Mouse (Mus musculus) hindbrain, embryonic 11.5 days (tissue): Measurements from ENCODE around the gene Mgat4b. TPM values are rescaled to one million over a fixed set of nuclear protein-coding genes. Genes with fewer than 3 reads are reported as not detected.

Experiments
- ATAC-seq: fragments of 200-750 bp; cut with Nextera tagmentation; 2 replicates; pipeline ENCODE4 v1.8.0; 2017; ENCODE audit warnings: mild to moderate bottlenecking, moderate TSS enrichment, moderate library complexity; ENCODE audit not compliant: low FRiP score
- DNase-seq: peaks from one replicate; pipeline ENCODE4 v3.0.0-alpha.2; 2015; ENCODE audit warnings: low spot score
- H3K27ac ChIP-seq: fragments of 300-500 bp; sonication (generic); 2 replicates; pipeline ENCODE4 v1.5.1; 2014; ENCODE audit warnings: mild to moderate bottlenecking, low read depth, low read length
- H3K27me3 ChIP-seq: fragments of 300-500 bp; sonication (generic); 2 replicates; pipeline ENCODE4 v1.6.1; 2014; ENCODE audit warnings: mild to moderate bottlenecking, low read length, moderate library complexity, mixed read lengths; ENCODE audit not compliant: control insufficient read depth, insufficient read depth
- H3K36me3 ChIP-seq: fragments of 300-500 bp; sonication (generic); 2 replicates; pipeline ENCODE4 v1.6.1; 2014; ENCODE audit warnings: mild to moderate bottlenecking, low read length, moderate library complexity, mixed read lengths; ENCODE audit not compliant: control insufficient read depth, insufficient read depth
- H3K4me1 ChIP-seq: fragments of 300-500 bp; sonication (generic); replicated peaks from 2 replicates; pipeline ENCODE4 v1.6.1; 2014; ENCODE audit warnings: low read length, mixed read lengths; ENCODE audit not compliant: control insufficient read depth, insufficient read depth
- H3K4me2 ChIP-seq: fragments of 300-500 bp; sonication (generic); replicated peaks from 2 replicates; pipeline ENCODE4 v1.6.1; 2014; ENCODE audit warnings: mild to moderate bottlenecking, low read depth, low read length
- H3K4me3 ChIP-seq: fragments of 300-500 bp; sonication (generic); 2 replicates; pipeline ENCODE4 v1.5.1; 2014; ENCODE audit warnings: low read depth, low read length
- H3K9ac ChIP-seq: fragments of 300-500 bp; sonication (generic); 2 replicates; pipeline ENCODE4 v1.6.1; 2014; ENCODE audit warnings: low read depth, low read length
- H3K9me3 ChIP-seq: fragments of 300-500 bp; sonication (generic); 2 replicates; pipeline ENCODE4 v1.6.1; 2016; ENCODE audit warnings: low read length; ENCODE audit not compliant: control insufficient read depth
- WGBS: fragments of 180-500 bp; shearing (Covaris S2); extraction: QIAGEN DNeasy Blood & Tissue Kit; methylation state at CpG from one replicate; pipeline ENCODE4 v1.1.7; 2014; 5-methylcytosine and 5-hydroxymethylcytosine counted together
- polyA plus RNA-seq: library from polyadenylated mRNA; unstranded; fragments of >200 nt; fragmentation: Nextera tagmentation; extraction: Ambion mirVana; gene quantifications from 2 replicates; pipeline ENCODE4 v1.2.1, GENCODE M21; 2014

The Mgat4b gene
- polyA plus RNA-seq, 1 experiment from 2014 or later, result 17.9 TPM

GRCm38 (mm10) chr11:50226406-50226805, 15.7 kb downstream of the Mgat4b start:
- Histone ChIP-seq H3K4me3 (peak overlapping the region; percentile 72), H3K9me3 (no peaks in the 10 kb centered on the region), H3K27ac (no peak overlapping the region), H3K36me3 (no peaks in the 10 kb centered on the region), H3K27me3 (peaks cover 2% of the 10 kb centered on the region; the same call in 1 of the 2 replicates), H3K9ac (peak overlapping the region; percentile 97; the same call in 1 of the 2 replicates), H3K4me2 (peak overlapping the region; percentile 54), H3K4me1 (peaks cover 10% of the 10 kb centered on the region)
- ATAC-seq, result no peak
- WGBS, result 31% methylated on average over 2 of the region's 2 CpGs
- no peak for DNase-seq

GRCm38 (mm10) chr11:50227226-50227625, 16.5 kb downstream of the Mgat4b start:
- no peak overlapping the region for H3K27ac ChIP-seq
- H3K9ac ChIP-seq, result no peak overlapping the region
- H3K27me3 ChIP-seq, result peaks cover 2% of the 10 kb centered on the region; the same call in 1 of the 2 replicates
- no peaks in the 10 kb centered on the region for H3K9me3 ChIP-seq
- peaks cover 10% of the 10 kb centered on the region for H3K4me1 ChIP-seq
- H3K4me2 ChIP-seq, result no peak overlapping the region
- no peaks in the 10 kb centered on the region for H3K36me3 ChIP-seq
- 81% methylated on average over 3 of the region's 3 CpGs for WGBS
- DNase-seq (no peak), ATAC-seq (no peak)
- H3K4me3 ChIP-seq, result no peak overlapping the region

- H3K27me3 ChIP-seq, result peaks cover 2% of the 10 kb centered on the region; the same call in 1 of the 2 replicates
- H3K9ac ChIP-seq, result no peak overlapping the region
- WGBS, result 92% methylated on average over 4 of the region's 4 CpGs
- H3K4me1 ChIP-seq, result peaks cover 10% of the 10 kb centered on the region
- no peak overlapping the region for H3K4me3 ChIP-seq
- H3K9me3 ChIP-seq, result no peaks in the 10 kb centered on the region
- H3K4me2 ChIP-seq, result no peak overlapping the region
- DNase-seq (no peak), ATAC-seq (no peak)
- peaks cover under 1% of the 10 kb centered on the region; the same call in 1 of the 2 replicates for H3K36me3 ChIP-seq
- no peak overlapping the region for H3K27ac ChIP-seq
Observed at GRCm38 (mm10) chr11:50227736-50228135, 17.0 kb downstream of the Mgat4b start.

GRCm38 (mm10) chr11:50228772-50229171, 18.1 kb downstream of the Mgat4b start:
- Histone ChIP-seq H3K4me2 (no peak overlapping the region), H3K9ac (no peak overlapping the region), H3K9me3 (no peaks in the 10 kb centered on the region), H3K36me3 (peaks cover 4% of the 10 kb centered on the region; the same call in 1 of the 2 replicates), H3K27me3 (peaks cover 2% of the 10 kb centered on the region; the same call in 1 of the 2 replicates), H3K27ac (no peak overlapping the region), H3K4me3 (no peak overlapping the region), H3K4me1 (peaks cover 10% of the 10 kb centered on the region)
- ATAC-seq, result no peak
- no peak for DNase-seq
- 22% methylated on average over 3 of the region's 3 CpGs for WGBS

- H3K9me3 ChIP-seq, result no peaks in the 10 kb centered on the region
- H3K36me3 ChIP-seq, result peaks cover 4% of the 10 kb centered on the region; the same call in 1 of the 2 replicates
- H3K27me3 ChIP-seq, result peaks cover 2% of the 10 kb centered on the region; the same call in 1 of the 2 replicates
- no peak overlapping the region for H3K9ac ChIP-seq
- H3K27ac ChIP-seq, result no peak overlapping the region
- DNase-seq, result no peak
- H3K4me2 ChIP-seq, result no peak overlapping the region
- H3K4me3 ChIP-seq, result no peak overlapping the region
- peaks cover 10% of the 10 kb centered on the region for H3K4me1 ChIP-seq
- no peak for ATAC-seq
- WGBS, result 45% methylated on average over 7 of the region's 7 CpGs
Observed at GRCm38 (mm10) chr11:50229252-50229910, 18.7 kb downstream of the Mgat4b start.

GRCm38 (mm10) chr11:50230481-50231304, 20.0 kb downstream of the Mgat4b start:
- Histone ChIP-seq H3K27ac (no peak overlapping the region), H3K4me3 (no peak overlapping the region), H3K4me1 (peaks cover 10% of the 10 kb centered on the region), H3K4me2 (peak overlapping the region; percentile 38), H3K9me3 (no peaks in the 10 kb centered on the region), H3K36me3 (peaks cover 4% of the 10 kb centered on the region; the same call in 1 of the 2 replicates), H3K9ac (no peak overlapping the region), H3K27me3 (peaks cover 2% of the 10 kb centered on the region; the same call in 1 of the 2 replicates)
- DNase-seq (no peak), ATAC-seq (0 out of 2 replicates have a peak, but pooled peaks have one; percentile 18)
- 22% methylated on average over 45 of the region's 45 CpGs for WGBS

GRCm38 (mm10) chr11:50231411-50231810, 20.7 kb downstream of the Mgat4b start:
- peaks cover 8% of the 10 kb centered on the region for H3K4me1 ChIP-seq
- H3K4me3 ChIP-seq, result no peak overlapping the region
- ATAC-seq (no peak), DNase-seq (peak; percentile 71)
- H3K4me2 ChIP-seq, result peak overlapping the region; percentile 38; the same call in 1 of the 2 replicates
- WGBS, result 19% methylated on average over 8 of the region's 8 CpGs
- H3K36me3 ChIP-seq, result peaks cover 4% of the 10 kb centered on the region; the same call in 1 of the 2 replicates
- H3K27me3 ChIP-seq, result peaks cover 2% of the 10 kb centered on the region; the same call in 1 of the 2 replicates
- no peak overlapping the region for H3K27ac ChIP-seq
- no peak overlapping the region for H3K9ac ChIP-seq
- H3K9me3 ChIP-seq, result no peaks in the 10 kb centered on the region

- Histone ChIP-seq H3K36me3 (peaks cover 4% of the 10 kb centered on the region; the same call in 1 of the 2 replicates), H3K9me3 (no peaks in the 10 kb centered on the region), H3K4me1 (peaks cover 8% of the 10 kb centered on the region), H3K27ac (no peak overlapping the region), H3K4me2 (no peak overlapping the region), H3K27me3 (peaks cover 14% of the 10 kb centered on the region), H3K4me3 (no peak overlapping the region), H3K9ac (no peak overlapping the region)
- ATAC-seq (no peak), DNase-seq (no peak)
- WGBS, result 96% methylated on average over 13 of the region's 13 CpGs
Observed at GRCm38 (mm10) chr11:50233022-50233421, 22.3 kb downstream of the Mgat4b start.
